In genomic region chr4:152189071-152189470, GRCm38 (mm10) we compare ENCODE assay signal across 19 mouse cellular contexts. TPM values are rescaled to one million over a fixed set of nuclear protein-coding genes. Genes with fewer than 3 reads are reported as not detected.
"Had no signal": no experiment of that assay in that cellular context is flagged by ENCODE, and none has a peak within 500 bp of the region (broad histone marks: within the 10 kb centered on the region; RNA-seq: fewer than 3 reads in every experiment).

No protein-coding gene starts in this region.

- DNase-seq: kidney, adult 18-20 months; kidney, postnatal 10 days; kidney, postnatal 4 days; lung, adult 2 months; lung, postnatal 36 days; right cerebral cortex, postnatal 14 days; thymus, postnatal 4 days had no signal

- H3K4me3 ChIP-seq: left cerebral cortex, adult 2 months; limb, embryonic 10.5 days; liver, embryonic 15.5 days; midbrain, embryonic 12.5 days; myocyte had no signal

- H3K27ac ChIP-seq: limb, embryonic 10.5 days; liver, embryonic 15.5 days; midbrain, embryonic 12.5 days; stomach, postnatal 0 days had no signal

- H3K9me3 ChIP-seq: limb, embryonic 10.5 days; liver, embryonic 15.5 days; midbrain, embryonic 12.5 days had no signal

- H3K36me3 ChIP-seq: limb, embryonic 10.5 days; liver, embryonic 15.5 days; midbrain, embryonic 12.5 days had no signal

- H3K9ac ChIP-seq: liver, embryonic 15.5 days; midbrain, embryonic 12.5 days had no signal

- H3K27me3 ChIP-seq: liver, embryonic 15.5 days had no signal

RNA-seq across cellular contexts. Expression of gene Hes2, which starts 30.4 kb away (rescaled TPM):
- total RNA-seq: layer of hippocampus, postnatal 25 days; left cerebral cortex, adult 2 months; left cerebral cortex, postnatal 14 days; midbrain, postnatal 0 days had no signal
- polyA plus RNA-seq: kidney, embryonic 14.5 days; limb, embryonic 10.5 days; liver, embryonic 11.5 days; liver, embryonic 15.5 days; midbrain, postnatal 0 days; myocyte; neural tube, embryonic 14.5 days had no signal
